Mouse (Mus musculus): Measurements from ENCODE around the gene Alkal2.

The Alkal2 gene

DNA sequence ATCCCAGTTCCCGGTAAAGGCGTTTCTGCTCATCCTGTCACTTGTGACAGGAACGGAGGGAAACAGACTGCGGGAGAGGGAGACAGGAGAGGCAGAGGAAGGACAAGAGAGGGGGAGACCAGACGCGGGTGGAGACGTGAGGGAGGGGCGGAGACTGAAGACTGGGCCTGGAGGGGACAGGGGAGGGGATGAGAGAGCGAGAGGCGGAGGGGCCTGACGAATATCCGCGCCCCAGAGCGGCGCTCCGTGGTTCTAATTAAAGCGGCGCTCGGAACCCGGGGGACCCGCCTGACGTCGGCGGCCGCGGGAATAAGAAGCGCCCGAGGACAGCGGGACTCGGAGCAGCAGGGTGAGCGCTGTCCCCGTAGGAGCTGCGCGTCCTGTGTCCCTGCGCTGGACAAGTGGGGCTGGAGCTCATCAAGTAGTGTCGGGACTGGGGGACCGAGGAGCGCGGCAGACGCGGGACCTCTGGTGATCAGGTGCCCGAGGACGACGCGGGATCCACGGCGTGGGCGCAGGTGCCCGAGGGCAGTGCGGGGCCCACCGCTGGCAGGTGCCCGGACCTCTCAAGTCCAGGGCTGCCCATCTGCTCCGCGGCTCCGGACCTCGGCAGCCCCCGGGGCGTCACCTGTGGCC lies at the start of gene Alkal2:
TSS of gene Alkal2 (plus strand) at position 337 of the 636 bp plus-strand sequence.
- DNase-seq (ENCODE audit: low spot score): no peak

DNA sequence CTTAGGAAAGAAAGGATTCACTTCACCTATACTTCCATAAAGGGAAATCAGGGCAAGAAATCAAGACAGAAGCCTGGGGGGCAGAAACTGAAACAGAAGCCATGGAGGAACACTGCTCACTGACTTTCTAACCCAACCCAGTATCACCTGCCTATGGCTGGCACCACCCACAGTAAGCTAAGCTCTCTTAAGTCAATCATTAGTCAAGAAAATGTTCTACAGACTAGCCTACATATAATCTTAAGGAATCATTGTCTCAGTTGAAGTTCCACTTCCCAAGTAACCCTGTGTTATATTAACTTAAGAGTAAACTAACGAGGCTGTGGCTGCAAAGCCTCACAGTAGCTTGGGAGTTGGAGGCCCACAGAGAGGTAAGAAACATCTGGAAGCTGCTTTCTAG lies 35.6 kb upstream of the Alkal2 start:
- no peak for DNase-seq (ENCODE audit: low spot score)

DNA sequence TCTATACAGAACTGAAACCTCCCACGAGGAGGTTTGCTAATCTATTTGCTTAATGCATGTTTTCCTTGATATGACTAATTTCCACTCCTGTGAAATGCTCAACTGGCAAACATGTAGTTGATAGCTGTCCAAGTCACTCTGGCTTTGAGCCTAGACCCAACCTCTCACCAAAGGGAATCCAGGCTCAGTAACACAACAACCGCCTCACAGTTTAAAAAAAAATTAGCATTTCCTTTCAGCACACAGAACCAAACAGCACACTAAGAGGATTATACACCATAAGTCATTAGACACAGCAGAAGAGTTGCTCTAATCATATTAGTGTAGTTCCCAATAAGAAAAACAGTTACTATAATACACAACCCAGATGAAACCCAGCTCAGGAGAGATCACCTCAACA lies 33.2 kb upstream of the Alkal2 start:
- no peak for DNase-seq (ENCODE audit: low spot score)

DNA sequence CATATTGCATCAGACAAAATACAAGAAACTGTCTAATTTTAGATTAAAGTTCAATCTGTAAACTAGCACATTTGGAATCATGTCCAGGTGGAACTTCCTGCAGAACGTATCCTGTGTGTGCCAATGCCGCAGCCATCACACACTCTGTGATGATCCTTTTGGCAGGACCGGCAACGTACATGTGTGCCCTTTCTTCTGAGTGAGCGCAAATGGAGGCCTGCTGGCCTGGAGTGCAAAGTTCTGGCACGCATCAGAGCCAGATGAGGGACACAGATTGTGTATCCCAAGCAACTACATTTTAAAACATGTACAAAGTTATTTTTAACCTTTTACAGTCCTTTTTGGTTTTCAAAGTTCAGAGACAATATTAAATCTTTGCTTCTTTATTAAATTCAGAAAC lies 32.3 kb upstream of the Alkal2 start:
- DNase-seq (ENCODE audit: low spot score): no peak

DNA sequence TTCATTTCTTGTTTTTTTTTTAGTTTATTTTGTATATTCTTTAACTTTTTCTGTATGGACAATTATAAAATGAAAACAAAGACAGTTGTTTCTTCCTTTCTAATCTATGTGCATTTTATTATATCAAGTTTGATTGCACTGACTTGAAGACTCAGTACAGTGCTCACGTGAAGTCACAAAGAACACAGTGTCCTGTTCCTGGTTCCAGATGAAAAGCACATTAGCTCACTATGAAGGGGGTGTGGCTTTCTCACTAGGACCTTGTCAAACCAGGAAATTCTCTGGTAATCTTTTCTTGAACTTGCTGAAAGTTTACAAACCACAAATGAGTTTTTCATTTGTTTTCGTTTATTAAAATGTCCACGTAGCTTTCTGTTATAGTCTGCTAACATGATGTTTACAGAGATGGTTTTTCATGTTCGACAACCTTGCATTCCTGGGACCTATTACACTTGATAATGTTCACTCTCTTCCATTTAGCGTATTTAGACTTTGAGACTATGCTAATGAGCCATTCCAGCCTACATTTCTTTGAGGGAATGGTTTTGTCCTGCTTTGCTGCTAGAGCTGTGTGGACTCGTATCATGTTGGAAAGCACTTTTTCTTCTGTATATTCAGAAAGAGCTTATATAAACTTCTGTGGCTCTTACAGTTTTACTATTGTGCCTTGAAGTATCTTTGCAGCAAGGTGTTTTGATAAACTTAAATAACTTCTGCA lies 28.5 kb upstream of the Alkal2 start:
- DNase-seq (ENCODE audit: low spot score): no peak

DNA sequence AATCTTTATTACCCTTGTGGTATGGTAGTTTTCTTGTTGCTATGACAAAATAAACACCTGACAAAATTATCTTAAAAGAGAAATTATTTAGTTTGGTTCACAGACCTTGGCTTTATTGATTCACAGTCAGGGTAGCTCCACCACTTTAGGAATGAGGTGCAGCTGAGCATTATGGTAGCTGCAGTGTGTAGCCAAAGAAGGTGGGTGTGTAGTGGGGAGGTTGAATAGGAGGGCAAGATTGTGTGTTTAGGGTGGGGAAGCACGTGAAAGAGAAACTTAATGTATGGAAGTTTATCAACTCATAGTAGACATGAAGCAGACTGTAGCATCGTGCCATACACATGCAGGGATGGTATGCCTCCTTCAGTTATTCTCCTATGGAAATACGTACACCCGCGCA lies 27.9 kb upstream of the Alkal2 start:
- DNase-seq (ENCODE audit: low spot score): no peak

DNA sequence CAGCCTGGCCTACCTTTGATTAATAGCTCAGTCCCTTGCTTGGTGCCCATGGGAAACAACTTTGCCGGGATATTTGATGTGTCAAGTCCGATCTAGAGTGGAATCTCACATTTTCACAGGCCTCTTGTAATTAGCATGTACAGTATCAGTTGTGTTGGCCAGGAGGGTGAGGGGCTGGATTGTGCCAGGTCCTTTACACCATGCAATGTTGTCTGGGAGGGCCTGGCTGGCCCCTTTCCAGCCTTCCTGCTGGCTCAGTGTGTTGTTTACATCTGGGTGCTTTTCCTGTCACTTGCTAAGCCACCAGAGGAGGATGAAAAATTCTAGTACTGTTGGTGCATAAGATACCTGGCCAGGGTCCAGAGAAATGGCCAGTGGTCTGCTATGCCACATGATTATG lies 19.8 kb upstream of the Alkal2 start:
- DNase-seq (ENCODE audit: low spot score): no peak

DNA sequence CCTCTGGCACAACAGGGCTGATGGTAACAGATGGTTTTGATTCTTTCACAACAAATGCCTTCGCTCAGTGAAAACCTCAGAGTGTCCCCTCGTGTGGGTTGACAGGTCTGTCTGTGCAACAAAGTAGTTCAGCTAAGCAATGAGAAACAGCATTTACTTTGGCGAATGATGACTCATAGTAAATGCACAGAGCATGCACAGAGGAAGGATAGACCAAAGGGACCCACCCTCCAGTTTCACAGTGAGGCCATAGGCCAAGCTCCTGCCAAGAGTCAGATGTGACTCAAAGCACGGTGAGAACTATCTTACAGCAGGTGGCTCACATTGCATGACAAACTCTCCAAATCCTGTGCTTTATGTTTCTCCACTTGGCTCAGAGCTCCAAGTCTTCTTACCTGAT lies 18.3 kb upstream of the Alkal2 start:
- DNase-seq (ENCODE audit: low spot score): no peak

DNA sequence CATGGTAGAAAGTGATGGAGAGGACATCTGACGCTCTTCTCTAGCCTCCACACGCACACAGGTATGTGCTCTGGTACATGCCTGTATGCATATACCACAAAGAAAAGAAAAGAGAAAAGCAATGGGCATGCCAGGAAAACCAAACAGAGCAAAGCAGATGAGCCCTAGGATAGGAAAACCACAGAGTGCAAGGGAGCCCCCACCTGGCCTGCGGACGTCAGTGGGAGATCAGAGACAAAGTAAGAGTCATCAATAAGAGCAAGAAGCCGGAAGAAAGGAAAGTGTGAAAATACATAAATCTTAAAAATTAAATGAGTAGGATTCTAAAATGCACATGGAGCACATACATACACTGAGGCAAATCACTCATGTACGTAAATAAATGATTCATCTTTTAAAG lies 4.7 kb upstream of the Alkal2 start:
- DNase-seq (ENCODE audit: low spot score): no peak

DNA sequence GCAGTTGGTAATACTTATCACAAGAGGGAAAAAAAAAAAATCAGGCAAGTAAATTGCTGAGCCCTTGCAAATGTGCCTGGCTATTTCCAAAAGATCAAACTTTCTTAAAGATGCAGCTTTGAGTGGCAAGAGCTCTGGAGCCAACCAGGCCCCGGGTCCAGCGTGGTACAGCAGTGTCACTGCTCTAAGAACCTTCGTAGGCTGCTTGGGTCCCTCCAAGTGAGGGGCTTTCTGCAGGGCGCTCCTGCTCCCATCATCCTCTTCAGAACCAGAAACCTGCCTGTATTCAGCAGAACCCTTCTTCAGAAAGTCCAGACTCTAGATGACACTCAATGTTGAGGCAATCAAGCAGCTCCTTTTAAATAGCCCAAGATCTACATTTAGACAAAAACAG lies 533 bp upstream of the Alkal2 start:
- DNase-seq (ENCODE audit: low spot score): no peak

DNA sequence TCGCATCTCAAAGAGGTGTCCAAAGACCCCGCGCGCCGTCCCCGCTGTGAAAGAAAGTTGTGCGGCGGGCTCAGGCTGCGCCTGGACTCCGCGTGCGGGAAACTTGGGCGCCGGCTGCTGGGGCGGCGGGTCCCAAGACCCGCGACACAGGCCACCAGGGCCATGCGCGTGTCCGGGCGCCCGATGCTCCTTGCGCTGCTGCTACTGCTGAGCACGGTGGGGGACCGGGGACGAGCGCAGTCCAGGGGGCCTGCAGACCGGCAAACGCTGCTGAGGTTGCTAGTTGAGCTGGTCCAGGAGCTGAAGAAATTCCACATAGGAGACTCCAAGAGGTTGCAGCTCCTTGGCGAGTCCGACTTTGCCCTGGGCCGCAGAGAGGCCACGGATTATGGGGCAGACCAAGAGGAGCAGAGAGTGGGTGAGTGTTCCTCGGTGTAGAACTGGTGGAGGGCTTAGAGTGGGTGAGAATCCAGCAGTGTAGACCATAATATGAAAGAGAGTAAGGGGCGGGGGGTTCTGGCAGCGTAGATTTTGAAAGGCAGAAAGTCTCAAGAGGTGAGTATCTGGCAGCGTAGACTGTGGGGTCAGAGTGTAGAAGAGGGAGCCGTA lies 604 bp downstream of the Alkal2 start:
- no peak for DNase-seq (ENCODE audit: low spot score)

DNA sequence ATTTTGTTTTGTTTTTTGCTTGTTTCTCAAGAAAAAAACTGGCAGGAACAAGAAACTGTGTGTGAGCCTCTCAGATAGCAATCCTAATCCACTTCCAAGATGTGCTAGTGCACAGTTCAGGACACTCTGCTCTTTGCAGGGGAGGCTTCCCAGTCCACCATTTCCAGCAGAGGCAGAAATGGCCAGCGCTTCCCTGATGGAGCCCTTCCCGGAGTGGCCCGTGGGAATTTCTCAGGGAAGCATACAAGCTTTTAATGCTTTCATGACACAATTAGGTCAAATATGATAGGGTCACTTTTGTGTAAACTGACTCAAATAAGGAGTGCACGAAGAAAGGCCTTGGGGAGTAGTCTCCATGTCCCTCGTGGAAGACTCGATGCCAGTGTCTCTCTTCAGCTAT lies 1.8 kb downstream of the Alkal2 start:
- DNase-seq (ENCODE audit: low spot score): no peak

DNA sequence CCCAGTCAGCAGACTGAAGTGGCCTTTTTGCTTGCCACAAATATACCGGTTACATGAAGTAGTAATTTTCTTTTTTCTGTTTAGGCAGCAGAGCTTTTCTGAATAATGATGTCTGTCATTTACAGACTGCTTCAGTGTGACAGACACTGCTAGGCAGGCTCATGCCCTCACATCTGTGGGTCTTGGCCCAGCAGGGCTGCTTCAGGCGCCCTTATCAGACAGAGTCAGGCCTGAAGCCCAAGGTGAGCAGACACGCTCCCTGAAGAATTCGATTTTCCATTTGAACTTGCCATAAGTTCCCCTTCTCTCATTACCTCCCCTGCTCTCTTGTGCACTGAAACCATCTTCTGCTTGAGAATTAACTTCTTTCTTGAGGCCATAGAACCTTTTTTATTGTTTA lies 3.9 kb downstream of the Alkal2 start:
- no peak for DNase-seq (ENCODE audit: low spot score)

DNA sequence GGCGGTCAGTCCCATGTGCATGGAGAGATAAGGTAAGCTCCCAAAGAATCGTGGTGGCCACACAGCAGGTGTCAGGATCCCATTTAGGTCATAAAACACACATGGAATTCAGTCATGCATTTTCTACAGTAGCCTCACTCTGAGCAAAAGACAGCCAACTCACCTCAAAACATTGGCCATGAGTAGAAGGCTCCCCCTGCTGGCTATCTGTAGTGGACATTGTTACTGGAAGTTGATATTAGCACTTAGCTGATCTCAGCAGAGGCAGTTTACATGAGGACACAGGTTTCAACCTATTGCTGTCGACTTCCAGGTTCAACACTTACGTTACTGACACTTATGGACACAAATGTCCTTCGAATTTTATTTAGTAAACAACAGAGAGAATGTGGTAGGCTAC lies 5.9 kb downstream of the Alkal2 start:
- DNase-seq (ENCODE audit: low spot score): no peak

DNA sequence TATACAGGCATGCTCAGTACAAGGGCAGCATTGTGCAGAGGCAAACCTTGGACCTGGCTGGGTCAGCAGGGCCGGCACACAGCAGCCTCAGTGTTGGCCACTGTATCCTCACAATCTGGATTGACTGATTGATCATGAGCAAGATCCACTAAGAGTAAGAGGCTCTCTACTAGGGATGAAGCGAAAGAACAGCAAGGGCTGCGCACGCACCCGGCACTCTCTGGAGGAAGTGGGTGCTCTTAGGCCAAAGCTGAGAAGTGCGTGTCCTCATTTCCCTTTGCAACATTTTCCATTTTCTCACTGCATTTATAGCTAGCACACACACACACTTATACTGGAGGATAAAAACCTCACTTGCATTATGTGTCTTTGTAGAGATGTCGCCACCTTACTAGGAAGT lies 7.3 kb downstream of the Alkal2 start:
- no peak for DNase-seq (ENCODE audit: low spot score)

DNA sequence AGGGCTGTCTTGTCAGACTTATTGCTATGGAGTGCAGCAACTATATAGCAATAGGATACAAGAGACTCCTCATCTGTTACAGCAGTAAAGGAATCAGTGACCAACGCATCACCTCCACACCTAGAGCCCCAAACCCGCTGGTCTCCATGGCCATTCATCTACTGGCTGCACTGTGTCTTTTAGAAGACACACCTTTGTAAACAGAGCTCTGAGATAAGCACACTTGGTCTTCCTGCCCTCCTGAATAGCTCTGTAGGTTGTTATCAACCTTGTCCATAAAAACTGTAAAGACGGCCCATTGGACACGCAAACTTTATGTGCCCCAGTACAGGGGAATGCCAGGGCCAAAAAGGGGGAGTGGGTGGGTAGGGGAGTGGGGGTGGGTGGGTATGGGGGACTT lies 12.9 kb downstream of the Alkal2 start:
- no peak for DNase-seq (ENCODE audit: low spot score)

DNA sequence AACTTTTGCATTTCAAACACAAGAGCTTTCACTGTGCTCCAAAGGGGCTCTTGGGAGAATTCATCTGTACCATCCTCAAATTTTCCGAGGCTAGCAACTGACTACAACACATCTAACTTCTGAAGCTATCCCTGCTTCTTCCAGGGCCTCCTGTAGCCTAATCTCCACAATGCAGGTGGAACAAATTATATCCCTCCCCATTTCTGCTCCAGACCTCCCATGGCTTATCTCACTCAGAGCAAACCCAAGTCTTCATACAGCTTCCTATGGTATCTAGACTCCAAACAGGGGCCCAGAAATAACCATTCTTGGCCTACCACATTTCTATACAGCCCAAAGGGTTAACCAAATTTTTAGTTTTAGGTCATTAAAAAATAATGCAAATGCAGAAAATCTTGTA lies 24.5 kb downstream of the Alkal2 start:
- no peak for DNase-seq (ENCODE audit: low spot score)

DNA sequence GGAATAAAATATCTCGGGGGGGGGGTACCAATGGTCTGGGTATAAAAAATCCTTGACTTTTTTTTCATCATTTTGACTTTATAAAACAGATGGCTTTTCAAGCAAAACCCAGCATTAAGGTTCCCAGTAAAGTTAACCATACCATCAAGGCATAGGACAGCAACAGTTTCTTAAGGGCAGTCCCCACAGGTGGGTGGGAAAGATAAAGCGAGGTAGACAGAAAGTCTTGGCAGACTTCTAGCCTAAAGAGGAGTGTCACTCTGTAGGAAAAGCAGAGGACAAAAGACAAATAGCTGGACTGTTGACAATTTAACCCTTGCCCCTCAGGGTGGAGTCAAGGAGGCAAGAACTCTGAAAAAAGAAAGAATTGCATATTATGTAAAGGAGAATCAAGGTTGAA lies 25.8 kb downstream of the Alkal2 start:
- no peak for DNase-seq (ENCODE audit: low spot score)

DNA sequence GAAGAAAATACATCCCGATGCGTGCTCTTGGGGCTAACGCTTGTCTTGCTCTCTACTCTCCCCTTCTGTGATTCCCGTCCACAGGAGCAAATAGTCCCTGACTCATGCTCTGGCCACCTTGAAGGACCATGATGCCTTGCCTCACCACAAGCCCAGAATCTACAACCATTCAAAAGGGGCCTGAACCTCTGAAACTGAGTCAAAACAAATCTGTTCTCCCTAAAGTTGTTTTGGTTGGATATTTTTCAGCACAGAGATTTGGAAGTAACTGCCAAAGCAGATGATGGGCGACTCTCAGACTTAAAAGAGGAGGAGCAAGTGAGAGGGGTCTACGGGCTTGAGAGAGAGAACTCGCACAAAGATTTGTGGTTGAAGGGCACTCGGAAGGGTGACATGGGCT lies 26.7 kb downstream of the Alkal2 start:
- no peak for DNase-seq (ENCODE audit: low spot score)

DNA sequence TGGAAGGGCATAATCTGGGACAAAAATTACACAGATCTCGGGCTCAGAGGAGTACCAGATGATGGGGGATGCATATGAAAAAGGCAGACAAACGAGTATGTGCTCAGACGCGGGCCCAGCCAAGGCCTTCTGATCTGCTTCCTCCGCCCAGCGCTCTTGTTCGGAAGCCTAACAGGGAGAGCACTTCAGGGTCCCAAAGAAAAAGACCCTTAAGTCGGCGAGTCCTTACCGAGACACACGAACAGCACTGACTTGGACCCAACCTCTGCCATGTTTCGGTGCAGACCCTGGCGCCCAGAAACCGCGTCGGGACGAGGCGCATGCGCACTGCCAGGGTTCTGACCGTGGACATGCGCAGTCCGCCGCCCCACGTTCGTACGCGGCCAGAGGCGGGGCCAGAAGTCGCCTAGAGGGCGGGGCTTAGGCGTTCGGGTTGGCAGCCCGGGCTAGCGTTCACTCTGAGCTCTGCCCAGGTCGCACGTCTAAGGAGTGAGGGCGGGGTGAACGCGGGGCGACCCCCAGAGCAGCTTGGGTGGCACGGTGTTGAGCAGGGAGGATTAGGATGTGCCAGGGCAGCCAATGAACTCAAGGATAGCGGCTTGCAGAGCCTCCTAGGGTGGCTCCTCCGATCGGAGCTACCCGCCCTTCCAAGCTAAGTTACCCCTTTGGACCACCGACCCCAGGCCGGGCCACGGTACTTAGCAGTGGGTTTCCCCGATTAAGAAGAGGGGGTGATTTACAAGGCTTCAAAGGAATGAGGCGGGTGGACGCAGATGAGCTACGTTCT lies 27.3 kb downstream of the Alkal2 start, which contains the start of the genes Acp1 and Sh3yl1:
TSS of gene Acp1 (minus strand) at position 329 of the 787 bp plus-strand sequence.
TSS of gene Sh3yl1 (plus strand) at position 408 of the 787 bp plus-strand sequence.
- DNase-seq (ENCODE audit: low spot score): peak; percentile 92

DNA sequence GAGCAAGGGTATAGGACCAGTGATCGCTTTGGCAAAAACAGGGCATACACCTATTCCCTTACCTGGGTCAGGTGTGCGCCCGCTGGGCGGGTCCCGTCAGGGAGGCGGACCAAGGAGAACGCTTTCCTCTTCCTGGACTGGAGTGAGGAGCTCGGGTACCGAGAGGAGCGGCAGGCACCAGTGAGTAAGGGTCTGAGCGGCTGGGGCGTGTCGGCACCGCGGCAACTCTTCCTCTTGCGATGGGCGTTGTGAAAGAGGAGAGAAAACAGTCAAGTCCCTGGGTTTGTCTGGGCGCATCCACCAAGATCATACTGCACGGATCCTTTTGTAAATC lies 27.9 kb downstream of the Alkal2 start:
- DNase-seq (ENCODE audit: low spot score): peak; percentile 43

DNA sequence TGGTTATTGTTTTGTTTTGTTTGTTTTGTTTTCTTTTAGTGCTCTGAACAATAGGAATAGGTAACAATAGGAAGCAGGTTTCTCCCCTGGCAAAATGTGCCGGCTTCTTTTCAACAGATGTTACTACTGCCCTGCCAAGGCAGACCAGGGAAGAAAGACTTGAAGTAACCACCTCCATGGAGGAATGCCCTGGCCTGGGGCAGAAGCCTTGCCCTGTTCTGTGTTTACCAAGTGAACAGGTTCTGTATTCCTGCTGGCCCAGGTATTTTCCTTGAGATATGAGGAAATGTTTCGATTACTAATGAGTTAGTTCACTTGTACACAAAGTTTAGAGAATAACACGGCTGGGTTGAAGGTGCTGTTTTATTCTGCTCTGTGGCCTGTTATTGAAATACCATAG lies 28.7 kb downstream of the Alkal2 start:
- DNase-seq (ENCODE audit: low spot score): no peak

DNA sequence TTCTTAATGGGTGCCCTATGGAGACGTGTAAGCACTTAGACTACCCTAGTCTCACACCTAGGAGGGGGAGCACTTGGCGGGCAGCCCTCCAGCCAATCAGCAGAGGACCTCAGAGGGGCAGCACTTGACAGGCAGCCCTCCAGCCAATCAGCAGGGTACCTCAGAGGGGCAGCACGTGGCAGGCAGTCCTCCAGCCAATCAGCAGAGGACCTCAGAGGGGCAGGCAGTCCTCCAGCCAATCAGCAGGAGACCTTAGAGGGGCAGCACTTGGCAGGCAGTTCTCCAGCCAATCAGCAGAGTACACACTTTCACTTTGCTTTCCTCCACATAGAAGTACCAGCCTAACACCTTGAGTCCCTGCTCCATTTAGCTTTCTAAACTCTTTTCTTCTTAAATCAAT lies 38.3 kb downstream of the Alkal2 start:
- no peak for DNase-seq (ENCODE audit: low spot score)

Data from T-cell, adult 2 months (primary cell).